Mouse (Mus musculus) testis, adult 2 months (tissue): ENCODE data around the gene Prss27.

Experiments
- CTCF ChIP-seq: fragments of 200-500 bp; IDR thresholded peaks from 2 replicates; pipeline ENCODE4 v1.5.1; 2012; ENCODE audit warnings: low read depth, mild to moderate bottlenecking, inconsistent platforms, low read length, moderate library complexity; ENCODE audit not compliant: control insufficient read depth, insufficient read depth, insufficient replicate concordance
- POLR2A ChIP-seq: fragments of 200-500 bp; IDR thresholded peaks from 2 replicates; pipeline ENCODE4 v1.6.1; 2012; ENCODE audit warnings: low read depth, mild to moderate bottlenecking, inconsistent platforms, low read length, moderate library complexity; ENCODE audit not compliant: control insufficient read depth

DNA sequence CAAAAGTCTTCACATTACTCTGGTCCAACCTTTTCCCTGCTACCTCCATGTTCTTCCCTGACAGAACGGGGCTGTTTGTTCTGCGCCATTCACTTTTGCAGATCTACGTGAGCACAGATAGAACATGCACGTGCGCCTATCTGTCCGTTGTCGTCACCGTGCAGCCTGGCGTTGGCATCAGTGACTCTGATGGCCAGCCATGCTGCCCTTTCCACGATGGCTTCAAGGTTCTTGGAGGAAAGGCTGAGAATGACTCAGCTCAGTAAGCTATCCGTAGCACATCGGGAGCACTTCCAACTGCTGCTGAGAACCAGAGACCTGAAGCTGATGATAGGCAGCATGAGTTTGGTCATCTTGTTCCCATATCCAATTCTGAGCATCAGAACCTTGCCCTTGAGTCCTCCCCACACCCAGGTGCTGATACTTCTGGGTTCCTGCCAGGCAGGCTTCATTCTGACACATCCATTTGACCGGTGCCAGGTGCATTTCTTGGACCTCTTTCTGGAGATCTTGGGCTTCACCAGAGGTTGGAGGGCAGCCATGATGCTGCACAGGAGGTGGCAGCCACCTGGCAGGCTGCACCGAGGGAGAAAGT is 33.8 kb upstream of the Prss27 start:
- no peak for TF ChIP-seq CTCF
- no peak for TF ChIP-seq POLR2A
